Mouse (Mus musculus) CD8-positive naive resting alpha-beta T cell, adult 2 months (primary cell): ENCODE results near the gene Hoxa10.

ENCODE experiments used
- DNase-seq, 2 experiments: peaks; one replicate each; pipeline ENCODE4 v3.0.0; 2022; ENCODE audit warnings: low read depth in 2 of 2, low spot score in 2 of 2

Gene Hoxa10

DNA sequence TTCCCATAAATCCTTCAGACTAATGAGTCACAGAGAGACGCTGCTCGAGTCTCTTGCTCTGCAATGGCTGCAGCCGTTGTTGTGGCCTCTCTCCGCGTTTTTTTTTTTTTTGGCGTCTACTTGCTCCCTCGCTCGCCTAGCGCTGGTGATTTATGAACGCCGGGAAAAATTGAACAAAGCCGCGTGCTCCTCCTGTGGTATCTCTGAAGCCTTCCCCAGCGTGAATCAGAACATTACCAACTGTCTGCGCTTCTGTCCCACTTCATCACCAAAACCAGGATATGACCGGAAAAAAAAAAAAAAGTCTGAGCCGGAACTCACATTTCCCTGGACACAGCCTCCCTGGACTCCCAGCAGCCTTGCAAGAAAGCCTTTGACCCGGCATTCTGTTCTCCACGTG lies 55.4 kb downstream of the Hoxa10 start:
- DNase-seq = no peak

DNA sequence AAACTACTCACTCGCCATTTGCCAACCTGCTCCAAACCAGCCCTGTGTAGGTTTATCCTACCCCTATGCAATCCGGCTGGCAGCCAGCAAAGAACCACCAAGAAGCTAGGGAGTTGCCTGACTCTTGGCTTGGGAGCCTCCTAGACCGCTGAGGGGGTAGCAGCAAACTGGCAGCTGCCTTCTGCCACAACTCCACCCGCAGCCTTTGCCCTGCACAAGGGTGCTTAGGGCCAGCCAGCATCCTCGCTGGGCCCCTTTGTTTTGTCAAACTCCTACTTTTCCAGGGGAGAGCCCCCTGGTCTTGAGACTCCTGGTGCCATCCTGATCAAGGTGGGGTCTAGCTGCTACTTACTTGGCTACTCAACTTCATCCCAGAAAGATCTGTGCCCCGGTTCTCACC lies 56.0 kb downstream of the Hoxa10 start:
- DNase-seq = no peak

DNA sequence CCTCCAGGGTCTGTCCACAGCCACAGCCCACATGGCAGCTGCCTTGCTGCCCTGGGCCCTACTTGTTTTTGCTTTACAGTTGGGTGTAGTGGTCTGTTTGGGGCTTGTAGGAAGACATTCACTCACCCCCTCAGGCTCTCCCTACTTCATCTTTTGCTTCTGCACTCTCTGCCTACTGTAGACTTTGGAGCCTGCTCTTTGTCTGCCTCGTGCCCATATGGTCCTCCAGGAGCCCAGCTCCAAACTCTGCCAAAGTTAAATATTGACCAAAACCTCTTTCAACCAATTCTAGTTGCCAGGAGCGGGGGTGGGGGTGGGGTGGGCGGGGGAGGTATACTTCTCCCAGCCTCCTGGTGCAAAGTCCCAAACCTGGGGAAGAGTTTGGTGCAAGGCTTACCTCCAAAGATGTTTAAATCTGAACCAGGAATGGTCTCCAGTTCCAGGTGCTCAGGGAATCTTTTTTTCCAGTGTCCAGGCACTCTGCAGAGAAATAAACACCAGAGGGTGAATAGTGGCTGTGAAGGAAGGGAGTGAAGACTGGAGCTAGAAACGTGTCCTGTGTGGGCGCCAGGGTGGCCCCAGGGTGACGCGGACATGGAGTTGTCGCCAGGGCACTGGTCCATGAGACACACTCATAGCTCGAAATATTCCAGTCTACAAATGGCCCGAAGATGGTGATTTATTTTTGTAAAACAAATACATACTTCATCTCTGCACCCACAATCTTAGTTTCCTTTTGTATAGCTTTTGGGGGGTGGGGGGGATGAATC lies 57.2 kb downstream of the Hoxa10 start:
- DNase-seq = no peak

GRCm38 (mm10) chr6:52182793-52183192 lies 57.9 kb downstream of the Hoxa10 start:
- DNase-seq = no peak

- DNase-seq = no peak
Observed at GRCm38 (mm10) chr6:52182030-52182429, 58.6 kb downstream of the Hoxa10 start.
